Mouse (Mus musculus) layer of hippocampus, postnatal 36 days (tissue): Measurements from ENCODE around the gene Arhgap42. TPM values are rescaled to one million over a fixed set of nuclear protein-coding genes. Genes with fewer than 3 reads are reported as not detected.

Experiments
- DNase-seq, 2 experiments: peaks; one replicate each; pipeline ENCODE4 v3.0.0; 2022
- total RNA-seq, 2 experiments: library from RNA; stranded (reverse); gene quantifications; 2 replicates each; pipeline ENCODE4 v1.2.3; 2021

The Arhgap42 gene
- total RNA-seq, 2 experiments from 2014 or later = 8.5 to 9.1 TPM

GRCm38 (mm10) chr9:9015108-9015507 is 223.8 kb downstream of the Arhgap42 start:
- no peak for DNase-seq

GRCm38 (mm10) chr9:9001170-9001569 is 237.7 kb downstream of the Arhgap42 start:
- no peak for DNase-seq

GRCm38 (mm10) chr9:8996494-8996893 is 242.4 kb downstream of the Arhgap42 start:
- DNase-seq = no peak

GRCm38 (mm10) chr9:8982315-8982714 is 256.6 kb downstream of the Arhgap42 start:
- no peak for DNase-seq

- peak in 1 of 2 experiments; percentile 8 for DNase-seq
Measured at GRCm38 (mm10) chr9:8977775-8978174, 261.1 kb downstream of the Arhgap42 start.

- DNase-seq = no peak
Measured at GRCm38 (mm10) chr9:8971491-8971890, 267.4 kb downstream of the Arhgap42 start, which contains the start of gene Gm16485. Gm16485 (plus strand) TSS chr9:8971791.

- no peak for DNase-seq
Measured at GRCm38 (mm10) chr9:8970240-8970639, 268.7 kb downstream of the Arhgap42 start.

- DNase-seq = peak in 1 of 2 experiments; percentile 6
Measured at GRCm38 (mm10) chr9:8964512-8965133, 274.3 kb downstream of the Arhgap42 start.

- no peak for DNase-seq
Measured at GRCm38 (mm10) chr9:8953306-8953705, 285.6 kb downstream of the Arhgap42 start.
